Mouse (Mus musculus): ENCODE measurements around the gene BC005537.

DNA sequence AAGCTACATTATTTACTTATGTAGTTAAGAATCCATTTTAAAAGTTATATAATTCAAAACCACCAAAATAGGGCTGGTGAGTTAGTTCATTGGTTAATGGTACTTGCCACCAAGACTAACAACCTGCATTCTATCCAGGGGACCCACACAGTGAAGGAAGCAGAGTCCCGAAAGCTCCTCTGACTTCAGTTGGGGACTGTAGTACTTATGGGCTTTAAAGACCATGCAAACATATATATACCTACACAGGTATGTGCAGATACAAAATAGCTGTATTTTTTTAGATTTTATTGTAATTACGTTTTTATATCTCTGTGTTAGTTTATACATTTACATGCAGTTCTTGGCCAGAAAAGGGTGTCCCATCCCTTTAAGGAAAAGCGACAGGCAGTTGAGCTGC lies 44.7 kb upstream of the BC005537 start:
- no peak for TF ChIP-seq CTCF (IDR thresholded peaks at IDR 0.05; ENCODE audit: low read depth)
- no peak for TF ChIP-seq EP300 (IDR thresholded peaks at IDR 0.05; ENCODE audit: low read depth)
